Mouse (Mus musculus): Measurements from ENCODE around the gene Pipox. TPM values are rescaled to one million over a fixed set of nuclear protein-coding genes. Genes with fewer than 3 reads are reported as not detected.

The Pipox gene
- not detected for total RNA-seq (2023)

GRCm38 (mm10) chr11:77893787-77894718, at the start of gene Pipox:
Gene Pipox (minus strand): TSS chr11:77894096.

GRCm38 (mm10) chr11:77930751-77931540, 37.0 kb upstream of the Pipox start, which contains the start of gene Sez6:
Gene Sez6 (plus strand): TSS chr11:77930800.

Other genes starting within 250 kb of the Pipox start
- gene Nufip2, start 207.9 kb downstream of the Pipox start, total RNA-seq (2023) = 142 TPM
- gene Cryba1, start 168.8 kb downstream of the Pipox start, total RNA-seq (2023) = not detected
- gene Myo18a, start 130.8 kb downstream of the Pipox start, total RNA-seq (2023) = 68.6 TPM
- gene Gm10277, start 106.3 kb downstream of the Pipox start, total RNA-seq (2023) = not detected
- gene Sez6, start 36.7 kb upstream of the Pipox start, total RNA-seq (2023) = not detected
- gene Phf12, start 88.7 kb upstream of the Pipox start, total RNA-seq (2023) = 117 TPM
- 3.7 TPM for gene Dhrs13, start 138.2 kb upstream of the Pipox start, total RNA-seq (2023)
- 30.3 TPM for gene Flot2, start 143.8 kb upstream of the Pipox start, total RNA-seq (2023)
- gene Eral1, start 186.3 kb upstream of the Pipox start, total RNA-seq (2023) = 27.5 TPM
- gene Fam222b, start 200.6 kb upstream of the Pipox start, total RNA-seq (2023) = 20.5 TPM

Measured in CD4-positive naive resting alpha-beta T cell, adult 76 days (primary cell).